Mouse (Mus musculus): ENCODE data around the gene Pde4d.

Gene Pde4d

DNA sequence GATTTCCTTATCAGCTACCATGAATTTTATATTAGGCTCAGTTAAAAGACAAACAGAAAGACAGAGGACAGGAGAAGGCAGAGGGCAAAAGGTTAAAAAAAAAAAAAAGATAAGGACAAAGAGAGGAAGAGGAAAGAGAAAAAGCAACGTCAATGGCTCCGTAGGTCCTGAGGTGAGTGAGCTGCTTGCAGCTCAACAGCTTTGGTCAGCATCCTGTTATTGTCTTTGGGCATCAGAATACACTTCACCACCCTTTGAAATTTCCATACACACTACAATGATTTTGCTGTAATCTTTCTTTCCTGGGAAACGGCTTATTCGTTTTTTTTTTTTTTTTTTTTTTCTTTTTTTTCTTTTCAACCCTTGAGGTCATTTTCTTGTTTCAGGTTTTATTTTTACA is 788.9 kb downstream of the Pde4d start:
- DNase-seq (ENCODE audit: low spot score in 2 of 2): no peak

- DNase-seq (ENCODE audit: low spot score in 2 of 2): no peak
Observed at GRCm38 (mm10) chr13:109239296-109239695, 789.5 kb downstream of the Pde4d start.

DNA sequence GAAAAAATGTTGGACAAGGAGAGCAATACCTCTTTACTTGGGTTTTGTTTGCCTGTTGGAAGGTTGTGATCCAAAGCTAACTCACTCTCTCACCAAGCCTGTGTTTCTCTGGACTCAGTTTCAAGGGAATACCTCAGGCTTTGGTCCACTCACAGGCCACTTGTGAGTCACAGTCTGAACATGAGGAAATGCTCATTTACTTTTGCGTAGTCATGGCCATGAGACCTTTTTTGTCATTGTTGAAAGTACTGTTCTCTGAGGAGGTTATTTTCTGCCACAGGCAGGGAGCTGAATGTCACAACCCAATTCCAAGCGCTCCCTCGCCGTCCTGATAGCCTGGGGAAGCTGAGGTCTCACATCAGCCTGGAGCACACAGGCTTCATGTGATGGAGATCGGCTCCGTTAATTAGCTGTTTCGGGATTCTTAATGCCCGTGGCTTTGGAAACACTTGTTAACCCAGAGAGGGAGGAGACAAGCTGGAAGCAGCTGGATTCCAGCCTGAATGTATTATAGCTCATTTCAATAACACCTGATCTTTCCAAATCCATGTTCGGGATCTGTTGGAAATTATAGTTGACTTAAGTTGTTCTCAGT is 792.8 kb downstream of the Pde4d start:
- DNase-seq (ENCODE audit: low spot score in 2 of 2): no peak

DNA sequence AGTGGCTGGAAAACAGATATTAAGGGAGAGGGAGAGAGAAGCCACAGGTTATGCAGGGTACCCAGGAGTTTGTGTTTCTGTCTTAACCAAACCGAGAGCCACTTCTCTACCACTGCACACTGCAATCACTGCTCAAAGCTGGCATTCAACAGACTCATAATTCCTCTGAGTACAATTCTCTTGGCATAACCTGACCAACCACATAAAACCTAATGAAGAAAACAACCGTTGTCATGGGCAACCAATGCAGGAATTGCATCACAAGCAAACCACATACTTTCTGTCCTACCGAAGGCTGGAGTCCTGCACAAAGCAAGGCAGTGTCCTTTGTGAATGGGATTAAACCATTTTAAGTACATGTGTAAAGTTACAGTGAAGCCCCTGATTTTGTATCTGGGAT is 793.4 kb downstream of the Pde4d start:
- DNase-seq (ENCODE audit: low spot score in 2 of 2): no peak

DNA sequence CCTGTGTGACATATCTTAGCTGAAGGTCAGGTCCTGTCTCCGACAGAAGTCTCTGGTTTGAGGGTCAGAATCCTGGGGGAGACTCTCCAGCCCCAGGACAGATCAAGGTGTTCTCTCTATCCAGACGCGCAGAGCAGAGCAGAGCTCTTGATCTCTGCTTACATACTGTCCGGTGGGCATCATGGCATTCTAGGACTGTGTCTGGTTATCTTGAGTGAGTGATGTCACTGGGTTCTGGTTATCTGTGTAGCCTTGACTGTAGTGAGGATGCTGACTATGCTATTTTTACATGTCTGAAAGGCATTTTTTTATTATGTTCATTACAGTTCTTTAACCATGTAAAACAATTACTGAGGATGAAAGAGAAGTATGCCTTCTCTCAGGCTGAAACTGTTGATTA is 797.3 kb downstream of the Pde4d start:
- no peak for DNase-seq (ENCODE audit: low spot score in 2 of 2)

DNA sequence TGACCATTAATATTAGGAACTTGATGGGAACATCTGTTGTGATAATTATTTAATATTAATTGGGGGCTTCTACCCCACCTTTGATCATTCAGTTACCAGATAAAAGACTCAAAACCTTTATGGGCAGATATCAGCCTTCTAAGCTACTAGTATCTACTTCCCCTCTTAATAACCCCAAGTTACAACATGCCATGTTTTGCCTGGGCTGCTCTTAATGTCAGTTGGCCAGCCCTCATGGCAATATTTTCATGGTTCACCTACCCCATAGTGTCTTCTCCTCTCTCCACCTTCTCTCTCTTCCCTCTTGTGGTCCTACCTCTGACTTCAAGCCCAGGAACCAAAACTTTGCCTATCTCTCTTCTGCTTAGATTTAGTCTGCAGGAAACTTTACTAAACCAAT is 799.6 kb downstream of the Pde4d start:
- no peak for DNase-seq (ENCODE audit: low spot score in 2 of 2)

DNA sequence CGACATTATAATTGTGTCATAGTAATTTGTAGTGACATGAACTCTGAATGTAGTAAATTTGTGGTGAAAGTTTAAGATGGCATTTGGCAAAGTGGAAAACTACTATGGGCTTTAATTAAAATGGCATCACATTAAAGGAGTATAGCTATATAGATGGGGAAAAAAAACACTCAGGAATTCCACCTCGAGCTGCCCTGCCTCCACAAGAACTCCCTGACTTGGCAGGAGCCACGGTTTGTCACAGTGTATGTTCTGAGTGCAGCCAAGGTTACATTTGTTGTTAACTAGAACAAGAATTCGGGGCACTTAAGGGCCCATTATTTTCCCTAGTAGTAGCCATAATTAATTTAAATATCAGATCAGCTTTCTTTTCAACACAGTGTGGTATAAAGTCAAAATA is 805.9 kb downstream of the Pde4d start:
- DNase-seq (ENCODE audit: low spot score in 2 of 2): no peak

- DNase-seq (ENCODE audit: low spot score in 2 of 2): peak; percentile 43 to 56
Observed at GRCm38 (mm10) chr13:109260220-109260795, 810.6 kb downstream of the Pde4d start.

DNA sequence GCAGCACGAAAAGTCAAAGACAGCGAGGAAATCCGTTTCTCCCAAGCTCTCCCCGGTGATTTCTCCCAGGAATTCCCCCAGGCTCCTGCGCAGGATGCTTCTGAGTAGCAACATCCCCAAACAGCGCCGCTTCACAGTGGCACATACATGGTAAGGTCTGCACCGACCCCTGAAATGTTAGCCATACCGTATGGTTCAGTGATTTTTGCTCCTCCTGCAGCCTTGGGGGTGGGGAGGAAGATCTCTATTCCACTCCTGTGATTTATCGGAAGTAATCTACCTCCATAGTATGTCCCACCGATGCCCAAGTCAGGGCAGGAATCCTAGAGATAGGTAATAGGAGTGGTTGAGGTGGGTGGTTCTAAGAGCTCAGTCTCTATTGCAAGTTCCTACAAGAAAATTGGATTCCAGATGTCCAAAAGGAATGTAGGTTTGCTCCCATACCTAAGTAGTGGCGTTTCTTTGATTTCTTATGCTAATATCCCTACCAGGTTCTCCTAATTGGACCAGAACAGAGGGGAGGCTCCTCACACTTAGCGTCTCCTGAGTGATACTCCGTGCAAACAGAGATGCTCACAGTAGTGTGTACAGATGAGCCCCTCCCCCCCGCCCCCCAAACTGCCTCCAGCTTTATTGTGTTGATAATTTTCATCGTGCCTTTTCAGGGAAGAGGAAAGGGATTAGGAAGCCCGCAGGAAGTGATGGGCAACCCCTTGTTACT is 811.2 kb downstream of the Pde4d start:
- DNase-seq (ENCODE audit: low spot score in 2 of 2): no peak

DNA sequence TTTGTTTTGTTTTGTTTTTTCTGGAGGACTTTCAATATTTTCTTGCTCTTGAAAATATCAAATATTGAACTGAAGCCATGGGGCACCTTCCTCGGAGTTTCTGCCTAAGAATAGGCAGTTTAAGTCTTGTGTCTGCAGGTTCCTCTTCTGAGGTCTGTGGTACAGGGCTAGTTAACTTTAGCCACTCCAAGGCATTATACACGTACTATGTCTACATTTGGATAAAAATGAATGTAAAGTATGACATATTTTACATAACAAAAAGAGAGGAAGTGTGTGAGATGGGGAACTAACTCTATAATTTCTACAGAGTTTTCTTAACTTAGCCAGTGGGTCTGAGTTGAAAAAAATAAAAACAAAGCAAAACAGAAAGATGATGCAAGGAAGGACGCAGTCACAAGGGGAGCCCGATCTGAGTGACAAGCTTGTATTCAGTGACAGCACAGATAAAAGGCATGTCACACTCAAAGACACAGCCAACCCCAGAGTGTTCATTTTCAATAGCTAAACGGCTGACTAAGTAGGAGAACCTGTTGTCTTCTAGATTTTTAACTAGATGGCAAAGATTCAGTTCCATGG is 812.0 kb downstream of the Pde4d start:
- DNase-seq (ENCODE audit: low spot score in 2 of 2): no peak

DNA sequence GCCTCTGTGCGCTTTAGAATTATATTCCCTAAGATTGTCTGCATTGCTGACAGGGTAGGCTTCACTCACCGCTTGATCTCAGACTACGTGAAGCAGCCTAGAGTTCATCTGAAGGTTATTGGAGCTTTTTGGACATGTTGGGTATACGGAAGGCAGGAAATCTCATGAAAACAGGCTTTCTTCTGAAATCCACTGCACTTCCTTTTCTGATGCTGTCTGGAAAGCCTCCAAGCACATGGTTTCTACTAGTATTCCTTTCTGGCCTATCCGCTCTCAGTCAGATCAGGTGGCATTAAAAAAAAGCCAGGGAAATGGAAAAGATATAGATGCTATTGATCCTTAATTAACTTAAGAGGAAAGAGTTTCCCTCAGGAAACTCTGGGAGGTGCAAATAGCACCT is 812.8 kb downstream of the Pde4d start:
- DNase-seq (ENCODE audit: low spot score in 2 of 2): no peak

- DNase-seq (ENCODE audit: low spot score in 2 of 2): no peak
Observed at GRCm38 (mm10) chr13:109263833-109264232, 814.1 kb downstream of the Pde4d start.

GRCm38 (mm10) chr13:109268253-109268652 is 818.5 kb downstream of the Pde4d start:
- no peak for DNase-seq (ENCODE audit: low spot score in 2 of 2)

- DNase-seq (ENCODE audit: low spot score in 2 of 2): no peak
Observed at GRCm38 (mm10) chr13:109268659-109269322, 819.0 kb downstream of the Pde4d start.

DNA sequence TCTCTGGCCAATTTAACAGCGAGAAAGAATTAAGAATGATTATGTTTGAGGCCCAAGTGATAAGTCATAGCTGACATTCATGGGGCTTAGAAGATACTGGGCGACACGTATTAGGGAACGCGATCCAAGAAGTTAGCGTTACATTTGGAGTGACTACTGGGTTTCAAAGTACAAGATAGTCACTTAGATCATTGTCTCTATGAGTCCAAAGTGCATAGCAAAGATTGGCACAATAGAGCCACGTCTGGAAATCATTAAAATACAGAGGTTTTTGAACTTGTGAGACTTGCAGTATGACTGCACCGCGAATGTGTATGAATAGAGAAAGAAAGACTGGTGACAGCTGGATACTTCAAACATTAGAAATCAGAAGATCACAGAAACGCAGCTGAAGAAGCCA is 825.1 kb downstream of the Pde4d start:
- no peak for DNase-seq (ENCODE audit: low spot score in 2 of 2)

- no peak for DNase-seq (ENCODE audit: low spot score in 2 of 2)
Observed at GRCm38 (mm10) chr13:109277792-109278191, 828.0 kb downstream of the Pde4d start.

DNA sequence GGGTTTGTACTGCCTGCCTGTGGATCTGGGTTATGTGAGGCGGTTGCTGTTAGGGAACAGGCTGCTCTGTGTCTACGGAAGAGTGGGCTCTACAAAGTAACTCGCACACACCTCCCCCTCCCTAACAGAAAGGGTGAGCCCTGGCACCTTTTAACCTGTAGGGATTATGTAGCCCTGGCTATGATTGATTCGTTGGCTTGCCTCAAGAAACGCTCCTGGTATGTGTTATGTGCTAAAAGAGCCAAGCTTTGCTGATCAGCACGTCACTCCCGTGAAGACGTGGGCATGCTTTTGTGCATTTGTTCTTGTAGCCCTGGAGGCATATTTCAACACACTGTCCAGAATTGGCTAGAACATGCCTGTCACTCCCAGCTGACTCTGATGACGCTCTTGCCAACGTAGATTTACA is 828.8 kb downstream of the Pde4d start:
- DNase-seq (ENCODE audit: low spot score in 2 of 2): no peak

DNA sequence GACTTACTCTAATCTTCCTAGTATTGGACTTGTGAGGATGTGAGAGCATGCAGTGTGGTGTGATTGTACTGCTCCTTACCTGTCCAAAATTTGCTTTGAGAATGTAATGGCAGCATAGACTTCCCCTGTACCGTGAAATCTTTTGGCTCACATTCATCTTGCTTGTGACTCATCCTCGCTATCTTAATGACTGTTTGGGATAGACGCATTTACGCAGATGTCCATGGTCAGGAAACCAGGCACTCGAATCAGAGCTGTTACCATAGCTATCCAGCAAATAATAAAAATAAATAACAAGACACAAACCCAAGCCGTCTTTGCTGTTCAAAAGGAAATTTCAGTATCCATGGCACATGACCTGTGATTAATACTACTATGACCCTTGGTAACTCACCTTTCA is 829.5 kb downstream of the Pde4d start:
- DNase-seq (ENCODE audit: low spot score in 2 of 2): no peak

DNA sequence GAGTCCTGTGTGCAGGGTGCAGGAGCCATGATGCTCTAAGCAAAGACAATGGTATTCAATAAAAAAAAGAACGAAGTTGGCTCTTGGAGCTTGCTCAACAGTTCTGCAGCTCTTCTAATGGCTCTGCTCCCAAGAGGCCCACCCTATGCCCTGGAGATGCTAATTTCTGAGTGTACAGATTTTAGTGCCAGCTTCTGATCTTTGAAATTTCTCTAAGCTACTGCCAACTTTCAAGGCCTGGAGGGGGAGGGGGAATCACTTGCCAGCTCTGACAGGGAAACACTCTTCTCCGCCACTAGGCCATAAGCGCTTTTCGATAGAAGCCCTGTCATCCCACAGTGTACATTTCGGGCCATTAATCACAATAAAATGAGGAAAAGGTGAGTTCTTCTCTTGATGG is 830.7 kb downstream of the Pde4d start:
- DNase-seq (ENCODE audit: low spot score in 2 of 2): no peak

GRCm38 (mm10) chr13:109287465-109287864 is 837.7 kb downstream of the Pde4d start:
- no peak for DNase-seq (ENCODE audit: low spot score in 2 of 2)

GRCm38 (mm10) chr13:109290922-109291321 is 841.2 kb downstream of the Pde4d start:
- no peak for DNase-seq (ENCODE audit: low spot score in 2 of 2)

DNA sequence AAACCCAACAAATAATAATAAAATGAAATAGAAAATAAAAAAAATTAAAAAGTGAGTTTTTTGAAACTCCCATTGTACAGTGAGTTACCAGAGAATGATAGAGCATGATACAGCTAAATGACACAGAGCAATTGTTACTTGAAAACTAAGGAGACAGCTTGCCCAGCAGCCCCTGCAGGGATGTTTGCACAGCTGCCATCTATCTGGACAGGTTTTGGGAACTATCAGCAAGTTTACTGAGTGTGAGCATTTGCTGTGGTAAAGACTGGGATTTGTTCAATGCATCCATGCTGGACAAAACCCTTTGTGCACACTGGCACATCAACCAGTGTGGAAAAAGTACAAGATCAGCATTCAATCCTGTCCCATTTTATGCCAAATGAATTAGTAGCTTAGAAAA is 843.3 kb downstream of the Pde4d start:
- no peak for DNase-seq (ENCODE audit: low spot score in 2 of 2)

All from urinary bladder, adult 18-20 months (tissue).